Mouse (Mus musculus) midbrain, embryonic 14.5 days (tissue): Measurements from ENCODE around the gene Gh. TPM values are rescaled to one million over a fixed set of nuclear protein-coding genes. Genes with fewer than 3 reads are reported as not detected.
A peak's percentile ranks its signal among the peaks of the same experiment; 100 is the strongest.

Experiments used
- ATAC-seq: fragments of 200-750 bp; cut with Nextera tagmentation; 2 replicates; pipeline ENCODE4 v1.8.0; 2017; ENCODE audit warnings: moderate number of reproducible peaks, moderate library complexity; ENCODE audit not compliant: low FRiP score, low TSS enrichment
- DNase-seq: peaks from one replicate; pipeline ENCODE4 v3.0.0-alpha.2; 2015
- H3K27ac ChIP-seq: fragments of 300-500 bp; sonication (generic); replicated peaks from 2 replicates; pipeline ENCODE4 v1.5.1; 2014; ENCODE audit warnings: mild to moderate bottlenecking, low read depth, low read length, moderate library complexity
- H3K27me3 ChIP-seq: fragments of 300-500 bp; sonication (generic); 2 replicates; pipeline ENCODE4 v1.6.1; 2014; ENCODE audit warnings: low read length, control low read depth, mixed read lengths; ENCODE audit not compliant: control insufficient read depth, insufficient read depth
- H3K36me3 ChIP-seq: fragments of 300-500 bp; sonication (generic); 2 replicates; pipeline ENCODE4 v1.6.1; 2014; ENCODE audit warnings: low read length, control low read depth; ENCODE audit not compliant: control insufficient read depth, insufficient read depth
- H3K4me1 ChIP-seq: fragments of 300-500 bp; sonication (generic); 2 replicates; pipeline ENCODE4 v1.6.1; 2014; ENCODE audit warnings: mild to moderate bottlenecking, antibody characterized with exemption, low read length, control low read depth; ENCODE audit not compliant: control insufficient read depth, insufficient read depth
- H3K4me2 ChIP-seq: fragments of 300-500 bp; sonication (generic); 2 replicates; pipeline ENCODE4 v1.6.1; 2014; ENCODE audit warnings: mild to moderate bottlenecking, low read length, moderate library complexity
- H3K4me3 ChIP-seq: fragments of 300-500 bp; sonication (generic); replicated peaks from 2 replicates; pipeline ENCODE4 v1.5.1; 2014; ENCODE audit warnings: low read depth, low read length
- H3K9ac ChIP-seq: fragments of 300-500 bp; sonication (generic); replicated peaks from 2 replicates; pipeline ENCODE4 v1.6.1; 2014; ENCODE audit warnings: mild to moderate bottlenecking, low read length, moderate library complexity
- H3K9me3 ChIP-seq: fragments of 300-500 bp; sonication (generic); 2 replicates; pipeline ENCODE4 v1.6.1; 2016; ENCODE audit warnings: low read length, control low read depth, mixed read lengths; ENCODE audit not compliant: control insufficient read depth
- WGBS: fragments of 180-500 bp; shearing (Covaris S2); extraction: QIAGEN DNeasy Blood & Tissue Kit; methylation state at CpG from one replicate; pipeline ENCODE4 v1.1.7; 2014; 5-methylcytosine and 5-hydroxymethylcytosine counted together
- polyA plus RNA-seq: library from polyadenylated mRNA; unstranded; fragments of >200 nt; fragmentation: Nextera tagmentation; extraction: Ambion mirVana; gene quantifications from 2 replicates; pipeline ENCODE4 v1.2.1, GENCODE M21; 2014

Gh gene
- polyA plus RNA-seq, 1 experiment from 2014 or later: not detected

DNA sequence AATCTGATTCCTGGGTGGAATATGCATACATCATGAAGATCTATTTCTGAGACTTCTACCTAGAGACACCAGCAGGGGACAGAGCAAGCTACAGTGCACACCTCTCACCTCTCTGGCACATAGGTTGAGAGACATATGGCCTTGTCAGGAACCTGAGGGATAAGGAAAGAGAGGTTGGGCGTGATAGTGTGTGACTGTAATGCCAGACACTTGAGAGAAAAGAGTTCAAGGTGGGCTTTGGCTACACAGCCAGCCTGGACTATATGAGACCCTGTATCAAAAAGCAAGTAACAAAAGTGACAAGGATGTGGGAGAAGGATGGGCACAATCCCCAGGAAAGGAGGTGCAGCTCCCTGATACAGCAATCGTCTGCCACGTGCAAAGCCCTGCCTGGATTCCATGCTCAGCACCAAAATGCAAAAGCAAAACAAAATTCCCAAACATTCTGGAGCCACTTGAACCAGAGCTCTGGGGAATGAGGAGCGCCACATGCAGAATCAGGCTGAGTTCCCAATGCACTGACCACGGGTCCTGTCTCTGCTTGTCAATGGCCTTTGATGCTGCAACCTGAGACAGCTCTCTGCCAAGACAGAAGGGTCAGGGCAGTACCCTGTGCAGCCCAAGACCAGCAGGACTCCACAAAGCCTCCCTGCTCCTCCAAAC, 30.4 kb downstream of the Gh start:
- 53% methylated on average over 5 of the region's 5 CpGs for WGBS

DNA sequence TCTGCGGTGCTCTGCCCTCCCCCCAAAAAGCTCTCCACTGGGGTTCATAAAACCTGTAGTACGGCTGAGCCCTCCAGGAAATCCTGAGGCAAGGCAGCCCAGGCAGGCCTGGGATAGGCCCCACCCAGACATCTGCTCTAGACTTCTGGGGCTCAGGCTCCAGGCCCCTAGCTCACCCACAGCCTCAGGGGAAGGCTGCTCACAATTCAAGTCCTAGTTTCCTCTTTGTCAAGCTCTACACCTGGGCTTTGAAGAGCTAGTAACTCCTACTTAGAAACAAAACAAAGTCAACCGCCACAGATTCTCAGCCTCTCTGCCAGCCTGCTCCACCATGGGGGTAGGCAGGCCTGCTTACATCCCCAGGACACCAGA, 32.6 kb downstream of the Gh start:
- H3K9me3 ChIP-seq: no peaks in the 10 kb centered on the region
- no peak overlapping the region for H3K4me3 ChIP-seq
- H3K4me1 ChIP-seq: peaks cover 13% of the 10 kb centered on the region
- WGBS: 46% methylated on average over 3 of the region's 3 CpGs
- no peaks in the 10 kb centered on the region for H3K27me3 ChIP-seq
- H3K36me3 ChIP-seq: peaks cover 34% of the 10 kb centered on the region
- H3K4me2 ChIP-seq: 0 out of 2 replicates have a peak overlapping the region, but pooled peaks have one; percentile 8
- ATAC-seq (no peak), DNase-seq (peak; percentile 27)
- H3K9ac ChIP-seq: peak overlapping the region; percentile 17; the same call in 1 of the 2 replicates
- H3K27ac ChIP-seq: peak overlapping the region; percentile 14

More for the DNA sequence above, 30.4 kb downstream of the Gh start:
- Histone ChIP-seq H3K36me3 (peaks cover 12% of the 10 kb centered on the region), H3K27me3 (no peaks in the 10 kb centered on the region), H3K4me3 (peak overlapping the region; percentile 94), H3K4me2 (peak overlapping the region; percentile 82), H3K9ac (peak overlapping the region; percentile 91), H3K4me1 (peaks cover 15% of the 10 kb centered on the region), H3K9me3 (no peaks in the 10 kb centered on the region), H3K27ac (no peak overlapping the region; the same call in 1 of the 2 replicates)
- DNase-seq (no peak), ATAC-seq (no peak)

DNA sequence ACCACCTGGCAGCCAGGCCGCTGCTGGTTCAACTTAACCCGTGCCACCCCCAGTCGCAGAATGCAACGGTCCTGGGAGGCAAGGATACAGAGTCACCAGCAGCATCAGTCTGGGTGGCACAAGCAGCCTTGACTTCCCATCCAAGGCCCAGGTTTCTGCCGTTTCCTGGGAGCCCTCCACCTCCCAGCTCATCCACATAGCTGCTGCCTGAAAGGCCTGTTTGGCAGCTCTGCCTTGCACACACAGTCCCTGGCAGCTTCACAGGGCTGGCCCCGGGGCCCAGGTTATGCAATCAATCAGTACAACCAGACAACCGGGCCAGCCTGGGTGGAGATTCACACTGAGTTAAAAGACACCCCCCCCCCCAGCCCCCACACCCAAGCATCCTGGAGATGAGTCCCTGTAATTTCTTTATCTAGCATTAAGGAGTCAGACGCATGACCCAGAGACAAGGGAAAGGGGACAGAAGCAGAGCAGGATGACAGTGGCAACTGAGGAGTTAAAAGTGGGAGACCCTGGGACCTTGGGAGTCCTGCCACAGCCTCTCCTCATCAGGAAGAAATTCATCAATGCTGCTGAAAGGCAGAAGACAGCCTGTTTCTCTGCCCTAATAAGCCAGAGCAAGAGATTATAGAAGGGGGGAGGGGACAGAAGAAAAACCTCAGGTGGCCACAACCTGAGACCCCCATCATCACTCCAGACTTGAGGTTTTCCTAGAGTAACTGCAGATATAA, 33.2 kb downstream of the Gh start:
- Histone ChIP-seq H3K9me3 (no peaks in the 10 kb centered on the region), H3K27me3 (no peaks in the 10 kb centered on the region), H3K4me2 (0 out of 2 replicates have a peak overlapping the region, but pooled peaks have one; percentile 8), H3K9ac (peak overlapping the region; percentile 35), H3K4me1 (peaks cover 13% of the 10 kb centered on the region), H3K36me3 (peaks cover 40% of the 10 kb centered on the region), H3K27ac (peak overlapping the region; percentile 14), H3K4me3 (no peak overlapping the region)
- 71% methylated on average over 8 of the region's 8 CpGs for WGBS
- ATAC-seq: no peak
- no peak for DNase-seq

DNA sequence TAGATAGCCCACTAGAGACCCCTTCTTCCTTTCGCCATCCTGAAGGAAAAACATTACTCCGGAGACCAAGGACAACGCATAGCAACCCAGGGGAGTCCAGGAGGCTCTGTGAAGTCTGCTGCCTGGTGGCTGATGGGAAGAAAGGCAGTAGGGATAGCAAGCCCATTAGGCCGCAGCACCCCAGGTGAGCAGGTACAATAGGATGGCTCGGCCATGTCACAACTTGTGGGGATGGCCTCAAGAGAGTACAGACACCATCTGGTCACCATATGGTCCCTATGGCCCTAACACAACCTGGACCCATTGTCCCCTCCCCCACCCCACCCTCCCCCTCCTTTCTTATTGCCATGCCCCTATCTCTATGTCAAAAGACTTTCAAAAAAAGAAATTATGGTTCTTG, 33.8 kb downstream of the Gh start:
- DNase-seq: no peak
- Histone ChIP-seq H3K4me3 (no peak overlapping the region), H3K27ac (0 out of 2 replicates have a peak overlapping the region, but pooled peaks have one; percentile 14), H3K36me3 (peaks cover 46% of the 10 kb centered on the region), H3K9ac (peak overlapping the region; percentile 14; the same call in 1 of the 2 replicates), H3K4me2 (no peak overlapping the region), H3K4me1 (peaks cover 13% of the 10 kb centered on the region), H3K9me3 (no peaks in the 10 kb centered on the region), H3K27me3 (no peaks in the 10 kb centered on the region)
- no peak for ATAC-seq
- 76% methylated on average over 5 of the region's 5 CpGs for WGBS

DNA sequence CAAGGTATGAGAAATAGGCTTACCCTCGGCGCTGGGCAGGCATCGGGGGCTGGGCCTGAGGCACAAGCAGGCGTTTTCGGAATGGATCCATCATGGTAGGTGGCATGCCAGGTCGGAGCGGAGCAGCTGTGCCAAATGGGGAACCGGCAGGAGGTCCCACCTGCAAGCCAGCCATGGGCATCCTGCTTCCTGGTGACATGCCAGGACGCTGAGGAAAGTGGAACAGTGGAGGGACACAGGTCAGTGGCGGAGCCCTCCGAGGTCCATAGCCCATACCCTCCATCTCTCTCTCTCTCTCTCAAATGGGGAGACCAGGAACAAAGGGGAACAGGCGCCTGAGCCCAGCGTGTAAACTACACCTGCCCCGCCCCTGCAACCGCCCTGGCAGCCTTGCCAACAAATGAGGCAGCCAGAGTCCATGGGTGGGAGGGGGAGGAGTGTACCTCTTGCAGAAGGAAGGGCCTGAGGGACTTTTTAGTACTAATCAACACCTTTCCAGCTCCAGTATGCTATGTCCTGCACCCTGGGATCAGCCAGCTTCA, 34.3 kb downstream of the Gh start:
- no peaks in the 10 kb centered on the region for H3K9me3 ChIP-seq
- H3K4me1 ChIP-seq: peaks cover 13% of the 10 kb centered on the region
- no peak overlapping the region for H3K4me2 ChIP-seq
- no peak overlapping the region for H3K27ac ChIP-seq
- ATAC-seq (no peak), DNase-seq (no peak)
- peaks cover 51% of the 10 kb centered on the region for H3K36me3 ChIP-seq
- 0 out of 2 replicates have a peak overlapping the region, but pooled peaks have one; percentile 14 for H3K9ac ChIP-seq
- WGBS: 84% methylated on average over 15 of the region's 15 CpGs
- H3K4me3 ChIP-seq: no peak overlapping the region
- no peaks in the 10 kb centered on the region for H3K27me3 ChIP-seq

DNA sequence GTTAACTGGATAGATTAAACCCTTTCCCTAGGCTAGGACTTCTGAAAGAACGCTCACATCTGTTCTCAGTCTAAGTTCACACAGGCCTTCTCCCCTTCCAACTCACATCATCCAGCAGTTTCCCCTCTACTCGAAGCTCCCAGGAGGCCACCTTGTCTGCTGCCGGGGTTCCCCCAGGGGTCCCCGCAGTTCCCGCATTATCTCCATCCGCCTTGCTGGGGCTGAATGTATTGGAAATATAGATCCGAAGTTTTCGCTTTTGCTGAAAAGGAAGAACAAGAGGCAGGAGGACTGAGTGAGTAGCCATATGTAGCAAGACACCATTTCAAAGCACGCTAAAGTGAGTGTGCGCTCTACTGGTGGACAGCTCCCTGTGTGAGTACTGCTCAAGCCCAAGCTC, 35.2 kb downstream of the Gh start:
- H3K4me1 ChIP-seq: peaks cover 8% of the 10 kb centered on the region
- ATAC-seq (no peak), DNase-seq (no peak)
- H3K36me3 ChIP-seq: peaks cover 61% of the 10 kb centered on the region
- no peaks in the 10 kb centered on the region for H3K9me3 ChIP-seq
- WGBS: 92% methylated on average over 10 of the region's 10 CpGs
- no peak overlapping the region for H3K4me3 ChIP-seq
- no peak overlapping the region for H3K27ac ChIP-seq
- H3K4me2 ChIP-seq: no peak overlapping the region
- no peaks in the 10 kb centered on the region for H3K27me3 ChIP-seq
- no peak overlapping the region for H3K9ac ChIP-seq

DNA sequence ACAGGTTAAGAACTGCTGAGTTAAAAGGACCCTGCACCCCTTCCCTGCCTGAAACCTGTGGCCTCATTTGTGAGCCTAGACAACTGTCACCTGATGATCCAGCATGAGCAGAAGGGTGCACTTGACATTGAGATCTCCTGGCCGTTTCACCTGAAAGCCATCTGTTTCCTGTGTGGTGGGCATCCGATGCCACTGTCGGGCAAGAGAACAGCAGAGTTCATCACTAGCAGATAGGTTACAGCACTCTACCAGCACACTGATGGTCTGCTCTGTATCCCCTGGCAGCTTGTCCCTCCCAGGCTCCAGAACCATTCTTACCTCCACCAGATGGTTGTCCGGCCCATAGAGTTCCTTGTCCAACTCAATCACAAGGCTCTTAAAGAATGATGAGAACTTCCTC, 36.1 kb downstream of the Gh start:
- H3K9me3 ChIP-seq: no peaks in the 10 kb centered on the region
- H3K4me3 ChIP-seq: no peak overlapping the region
- H3K4me2 ChIP-seq: no peak overlapping the region
- no peak overlapping the region for H3K9ac ChIP-seq
- no peaks in the 10 kb centered on the region for H3K27me3 ChIP-seq
- DNase-seq: no peak
- peaks cover 5% of the 10 kb centered on the region; the same call in 1 of the 2 replicates for H3K4me1 ChIP-seq
- no peak overlapping the region for H3K27ac ChIP-seq
- H3K36me3 ChIP-seq: peaks cover 69% of the 10 kb centered on the region
- WGBS: 94% methylated on average over 4 of the region's 4 CpGs
- ATAC-seq: no peak

DNA sequence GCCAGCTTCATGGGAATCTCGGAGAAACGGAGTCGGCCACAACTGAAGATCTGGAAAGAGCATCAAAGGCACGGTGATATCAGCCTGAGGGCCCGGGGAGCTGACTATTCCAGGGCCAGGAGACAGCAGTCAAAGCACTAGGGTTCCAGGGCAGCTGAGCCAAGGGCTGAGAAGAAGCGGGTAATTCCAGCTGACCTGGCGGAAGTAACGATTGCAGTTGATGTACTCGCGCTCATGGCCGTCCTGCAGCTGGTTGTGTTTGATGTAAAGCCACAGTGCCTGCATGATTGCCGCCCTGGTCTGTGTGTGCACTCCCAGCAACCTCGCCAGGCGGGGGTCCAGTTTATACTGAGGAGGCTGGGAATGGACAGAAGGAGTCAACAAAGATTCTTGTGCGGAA, 36.7 kb downstream of the Gh start:
- Histone ChIP-seq H3K27ac (no peak overlapping the region), H3K36me3 (peaks cover 70% of the 10 kb centered on the region), H3K9ac (no peak overlapping the region), H3K4me3 (no peak overlapping the region), H3K4me1 (peaks cover 5% of the 10 kb centered on the region; the same call in 1 of the 2 replicates), H3K4me2 (no peak overlapping the region), H3K27me3 (no peaks in the 10 kb centered on the region), H3K9me3 (no peaks in the 10 kb centered on the region)
- 94% methylated on average over 15 of the region's 15 CpGs for WGBS
- no peak for DNase-seq
- ATAC-seq: no peak
